Mouse (Mus musculus) myocyte (in vitro differentiated cells): ENCODE results near the gene Ptprb.

ENCODE experiments used
- E2F4 ChIP-seq: IDR thresholded peaks from one replicate; pipeline ENCODE4 v1.6.1; 2011; ENCODE audit warnings: mild to moderate bottlenecking, control low read depth, moderate library complexity; ENCODE audit not compliant: insufficient read depth
- MYOD1 ChIP-seq, 3 experiments: IDR thresholded peaks; one replicate each; pipeline ENCODE4 v1.6.1; 2011; ENCODE audit warnings: control low read depth in 2 of 3, low read depth in 2 of 3, mild to moderate bottlenecking in 2 of 3, moderate library complexity in 1 of 3; ENCODE audit not compliant: insufficient read length in 2 of 3, control insufficient read depth in 1 of 3
- MYOG ChIP-seq, 3 experiments: IDR thresholded peaks; one replicate each; pipeline ENCODE4 v1.6.1; 2011; ENCODE audit warnings: control low read depth in 2 of 3, low read depth in 2 of 3, mild to moderate bottlenecking in 2 of 3; ENCODE audit not compliant: insufficient read length in 2 of 3, control insufficient read depth in 1 of 3, insufficient read depth in 1 of 3
- POLR2A ChIP-seq: IDR thresholded peaks from one replicate; pipeline ENCODE4 v1.6.1; 2011; ENCODE audit warnings: low read depth, mild to moderate bottlenecking, control low read depth, moderate library complexity; ENCODE audit not compliant: insufficient read length
- TCF12 ChIP-seq: IDR thresholded peaks from one replicate; pipeline ENCODE4 v1.6.1; 2011; ENCODE audit warnings: mild to moderate bottlenecking, control low read depth; ENCODE audit not compliant: poor library complexity, insufficient read depth, severe bottlenecking
- TCF3 ChIP-seq: IDR thresholded peaks from one replicate; pipeline ENCODE4 v1.6.1; 2011; ENCODE audit warnings: low read depth, control low read depth; ENCODE audit not compliant: insufficient read length
- USF1 ChIP-seq: IDR thresholded peaks from one replicate; pipeline ENCODE4 v1.6.1; 2011; ENCODE audit warnings: low read depth, mild to moderate bottlenecking, control low read depth, moderate library complexity

- TF ChIP-seq POLR2A (no peak), MYOD1 (IDR thresholded peaks at IDR 0.05; ENCODE audit: control insufficient read depth in 1 of 3, insufficient read length in 2 of 3, low read depth in 2 of 3) (no peak), E2F4 (no peak), MYOG (IDR thresholded peaks at IDR 0.05; ENCODE audit: control insufficient read depth in 1 of 3, insufficient read depth in 1 of 3, insufficient read length in 2 of 3, low read depth in 2 of 3) (no peak), USF1 (no peak), TCF3 (no peak), TCF12 (no peak)
These were observed 122.7 kb downstream of the Ptprb start for GRCm38 (mm10) chr10:116397973-116398372.
